Mouse (Mus musculus): ENCODE measurements around the gene Fxr2.
"Not testable (repeated sequence)": the region's sequence is repeated elsewhere in the genome, so short reads cannot be mapped to it uniquely, and the experiment has no call there.

Fxr2 gene

GRCm38 (mm10) chr11:69613553-69614256, 19.1 kb upstream of the Fxr2 start:
- peak; percentile 89 to 92 for DNase-seq

- not testable (repeated sequence) for DNase-seq
These were observed 18.6 kb upstream of the Fxr2 start for GRCm38 (mm10) chr11:69614257-69614588.

- no peak for DNase-seq
These were observed 16.0 kb upstream of the Fxr2 start for GRCm38 (mm10) chr11:69616781-69617180.

GRCm38 (mm10) chr11:69617805-69618204, 15.0 kb upstream of the Fxr2 start, which contains the start of gene Shbg:
Gene Shbg, minus strand, starts transcription at chr11:69617905.
- DNase-seq = no peak

GRCm38 (mm10) chr11:69620394-69621081, 12.3 kb upstream of the Fxr2 start:
- DNase-seq = no peak

GRCm38 (mm10) chr11:69621571-69622268, 11.1 kb upstream of the Fxr2 start, which contains the start of gene Sat2:
Gene Sat2, plus strand, starts transcription at chr11:69622024.
- peak; percentile 58 to 76 for DNase-seq

GRCm38 (mm10) chr11:69622406-69622805, 10.4 kb upstream of the Fxr2 start:
- DNase-seq = no peak

GRCm38 (mm10) chr11:69623006-69623405, 9.8 kb upstream of the Fxr2 start:
- no peak for DNase-seq

GRCm38 (mm10) chr11:69624339-69624738, 8.5 kb upstream of the Fxr2 start:
- not testable (repeated sequence) for DNase-seq

GRCm38 (mm10) chr11:69628286-69628685, 4.5 kb upstream of the Fxr2 start:
- peak; percentile 68 to 84 for DNase-seq

GRCm38 (mm10) chr11:69629802-69630201, 3.0 kb upstream of the Fxr2 start:
- no peak for DNase-seq

GRCm38 (mm10) chr11:69633128-69633866, 507 bp downstream of the Fxr2 start:
- no peak for DNase-seq

GRCm38 (mm10) chr11:69635471-69635870, 2.7 kb downstream of the Fxr2 start:
- no peak for DNase-seq

GRCm38 (mm10) chr11:69645860-69646259, 13.1 kb downstream of the Fxr2 start:
- no peak for DNase-seq

GRCm38 (mm10) chr11:69653399-69653798, 20.6 kb downstream of the Fxr2 start:
- no peak for DNase-seq

GRCm38 (mm10) chr11:69654760-69655159, 22.0 kb downstream of the Fxr2 start:
- DNase-seq = peak; percentile 17 to 37

GRCm38 (mm10) chr11:69655264-69656064, 22.7 kb downstream of the Fxr2 start, which contains the start of gene Sox15:
Gene Sox15, plus strand, starts transcription at chr11:69655314.
- DNase-seq = peak; percentile 80

- peak in 1 of 2 experiments; percentile 24 for DNase-seq
These were observed 23.3 kb downstream of the Fxr2 start for GRCm38 (mm10) chr11:69656065-69656455.

- peak in 1 of 2 experiments; percentile 66 for DNase-seq
These were observed 24.0 kb downstream of the Fxr2 start for GRCm38 (mm10) chr11:69656617-69657461.

GRCm38 (mm10) chr11:69657462-69657881, 24.7 kb downstream of the Fxr2 start:
- DNase-seq = peak in 1 of 2 experiments; percentile 24

All from lung, postnatal 4 days (tissue).